Mouse (Mus musculus): ENCODE measurements around the gene Herc6. TPM values are rescaled to one million over a fixed set of nuclear protein-coding genes. Genes with fewer than 3 reads are reported as not detected.
A peak's percentile ranks its signal among the peaks of the same experiment; 100 is the strongest.

Gene Herc6
- total and polyA plus RNA-seq, 3 experiments = 0.22 TPM; not detected in 2

GRCm38 (mm10) chr6:57570170-57570974 is 10.4 kb upstream of the Herc6 start:
- Histone ChIP-seq H3K4me3 (ENCODE audit: low read depth, low read length) (no peak overlapping the region), H3K36me3 (replicated peaks) (no peaks in the 10 kb centered on the region), H3K4me1 (ENCODE audit: insufficient read depth, low read depth, low read length) (no peaks in the 10 kb centered on the region), H3K27me3 (ENCODE audit: insufficient read depth, low read length) (no peaks in the 10 kb centered on the region), H3K9me3 (replicated peaks) (no peaks in the 10 kb centered on the region)
- DNase-seq (ENCODE audit: low spot score) = peak; percentile 4
- TF ChIP-seq POLR2AphosphoS5 (IDR thresholded peaks at IDR 0.05; ENCODE audit: insufficient replicate concordance, low read depth, low read length) (no peak), GATA2 (IDR thresholded peaks at IDR 0.05; ENCODE audit: borderline replicate concordance, low read depth, low read length) (no peak), TAL1 (conservative IDR thresholded peaks at IDR 0.05; ENCODE audit: low read depth, low read length) (no peak), GATA1 (IDR thresholded peaks at IDR 0.05; ENCODE audit: borderline replicate concordance, low read length) (no peak)
- ATAC-seq (ENCODE audit: extremely low read depth, insufficient number of reproducible peaks, low FRiP score, poor library complexity, severe bottlenecking) = no peak

GRCm38 (mm10) chr6:57571587-57571986 is 9.2 kb upstream of the Herc6 start:
- ATAC-seq (ENCODE audit: extremely low read depth, insufficient number of reproducible peaks, low FRiP score, poor library complexity, severe bottlenecking) = no peak
- Histone ChIP-seq H3K4me1 (ENCODE audit: insufficient read depth, low read depth, low read length) (no peaks in the 10 kb centered on the region), H3K27me3 (ENCODE audit: insufficient read depth, low read length) (no peaks in the 10 kb centered on the region), H3K4me3 (ENCODE audit: low read depth, low read length) (no peak overlapping the region), H3K9me3 (replicated peaks) (no peaks in the 10 kb centered on the region), H3K36me3 (replicated peaks) (no peaks in the 10 kb centered on the region)
- DNase-seq (ENCODE audit: low spot score) = no peak
- no peak for TF ChIP-seq GATA1 (IDR thresholded peaks at IDR 0.05; ENCODE audit: borderline replicate concordance, low read length)
- no peak for TF ChIP-seq CTCF (IDR thresholded peaks at IDR 0.05; ENCODE audit: low read depth, low read length)
- no peak for TF ChIP-seq TAL1 (conservative IDR thresholded peaks at IDR 0.05; ENCODE audit: low read depth, low read length)
- no peak for TF ChIP-seq POLR2AphosphoS5 (IDR thresholded peaks at IDR 0.05; ENCODE audit: insufficient replicate concordance, low read depth, low read length)
- no peak for TF ChIP-seq GATA2 (IDR thresholded peaks at IDR 0.05; ENCODE audit: borderline replicate concordance, low read depth, low read length)

- Histone ChIP-seq H3K4me3 (ENCODE audit: low read depth, low read length) (no peak overlapping the region), H3K4me1 (ENCODE audit: insufficient read depth, low read depth, low read length) (0 out of 2 replicates have a peak, but pooled peaks cover 3% of the 10 kb centered on the region), H3K9me3 (replicated peaks) (no peaks in the 10 kb centered on the region), H3K36me3 (replicated peaks) (no peaks in the 10 kb centered on the region), H3K27me3 (ENCODE audit: insufficient read depth, low read length) (peaks cover 7% of the 10 kb centered on the region)
- no peak for ATAC-seq (ENCODE audit: extremely low read depth, insufficient number of reproducible peaks, low FRiP score, poor library complexity, severe bottlenecking)
- no peak for DNase-seq (ENCODE audit: low spot score)
- TF ChIP-seq CTCF (IDR thresholded peaks at IDR 0.05; ENCODE audit: low read depth, low read length) (no peak), TAL1 (conservative IDR thresholded peaks at IDR 0.05; ENCODE audit: low read depth, low read length) (no peak), GATA1 (IDR thresholded peaks at IDR 0.05; ENCODE audit: borderline replicate concordance, low read length) (no peak), POLR2AphosphoS5 (IDR thresholded peaks at IDR 0.05; ENCODE audit: insufficient replicate concordance, low read depth, low read length) (no peak), GATA2 (IDR thresholded peaks at IDR 0.05; ENCODE audit: borderline replicate concordance, low read depth, low read length) (no peak)
These were observed 795 bp downstream of the Herc6 start for GRCm38 (mm10) chr6:57581595-57581994.

- H3K9me3 ChIP-seq (replicated peaks) = no peaks in the 10 kb centered on the region
- ATAC-seq (ENCODE audit: extremely low read depth, insufficient number of reproducible peaks, low FRiP score, poor library complexity, severe bottlenecking) = no peak
- DNase-seq (ENCODE audit: low spot score) = no peak
- no peaks in the 10 kb centered on the region for H3K36me3 ChIP-seq (replicated peaks)
- peaks cover 7% of the 10 kb centered on the region for H3K27me3 ChIP-seq (ENCODE audit: insufficient read depth, low read length)
- no peak overlapping the region for H3K4me3 ChIP-seq (ENCODE audit: low read depth, low read length)
- 0 out of 2 replicates have a peak, but pooled peaks cover 3% of the 10 kb centered on the region for H3K4me1 ChIP-seq (ENCODE audit: insufficient read depth, low read depth, low read length)
- no peak for TF ChIP-seq POLR2AphosphoS5 (IDR thresholded peaks at IDR 0.05; ENCODE audit: insufficient replicate concordance, low read depth, low read length)
- TF ChIP-seq GATA2 (IDR thresholded peaks at IDR 0.05; ENCODE audit: borderline replicate concordance, low read depth, low read length) = no peak
- TF ChIP-seq GATA1 (IDR thresholded peaks at IDR 0.05; ENCODE audit: borderline replicate concordance, low read length) = no peak
- no peak for TF ChIP-seq CTCF (IDR thresholded peaks at IDR 0.05; ENCODE audit: low read depth, low read length)
- no peak for TF ChIP-seq TAL1 (conservative IDR thresholded peaks at IDR 0.05; ENCODE audit: low read depth, low read length)
These were observed 1.6 kb downstream of the Herc6 start for GRCm38 (mm10) chr6:57582356-57582755.

GRCm38 (mm10) chr6:57605546-57606307 is 24.9 kb downstream of the Herc6 start:
- no peak for DNase-seq (ENCODE audit: low spot score)
- TF ChIP-seq GATA1 (IDR thresholded peaks at IDR 0.05; ENCODE audit: borderline replicate concordance, low read length) (no peak), POLR2AphosphoS5 (IDR thresholded peaks at IDR 0.05; ENCODE audit: insufficient replicate concordance, low read depth, low read length) (no peak)
- no peaks in the 10 kb centered on the region for H3K4me1 ChIP-seq (ENCODE audit: insufficient read depth, low read depth, low read length)
- peaks cover 2% of the 10 kb centered on the region; the same call in 1 of the 2 replicates for H3K27me3 ChIP-seq (ENCODE audit: insufficient read depth, low read length)
- no peaks in the 10 kb centered on the region for H3K36me3 ChIP-seq (replicated peaks)
- no peak overlapping the region for H3K4me3 ChIP-seq (ENCODE audit: low read depth, low read length)
- no peaks in the 10 kb centered on the region for H3K9me3 ChIP-seq (replicated peaks)
- no peak for ATAC-seq (ENCODE audit: extremely low read depth, insufficient number of reproducible peaks, low FRiP score, poor library complexity, severe bottlenecking)

- Histone ChIP-seq H3K27me3 (ENCODE audit: insufficient read depth, low read length) (peaks cover 2% of the 10 kb centered on the region; the same call in 1 of the 2 replicates), H3K4me3 (ENCODE audit: low read depth, low read length) (no peak overlapping the region), H3K4me1 (ENCODE audit: insufficient read depth, low read depth, low read length) (no peaks in the 10 kb centered on the region), H3K36me3 (replicated peaks) (no peaks in the 10 kb centered on the region), H3K9me3 (replicated peaks) (no peaks in the 10 kb centered on the region)
- no peak for ATAC-seq (ENCODE audit: extremely low read depth, insufficient number of reproducible peaks, low FRiP score, poor library complexity, severe bottlenecking)
- no peak for DNase-seq (ENCODE audit: low spot score)
- TF ChIP-seq GATA2 (IDR thresholded peaks at IDR 0.05; ENCODE audit: borderline replicate concordance, low read depth, low read length) = no peak
- no peak for TF ChIP-seq GATA1 (IDR thresholded peaks at IDR 0.05; ENCODE audit: borderline replicate concordance, low read length)
- no peak for TF ChIP-seq POLR2AphosphoS5 (IDR thresholded peaks at IDR 0.05; ENCODE audit: insufficient replicate concordance, low read depth, low read length)
- TF ChIP-seq CTCF (IDR thresholded peaks at IDR 0.05; ENCODE audit: low read depth, low read length) = no peak
- TF ChIP-seq TAL1 (conservative IDR thresholded peaks at IDR 0.05; ENCODE audit: low read depth, low read length) = no peak
These were observed 27.2 kb downstream of the Herc6 start for GRCm38 (mm10) chr6:57607999-57608398.

Data from G1E (cell line).